Mouse (Mus musculus) embryonic facial prominence, embryonic 14.5 days (tissue): ENCODE measurements around the gene C2cd6. TPM values are rescaled to one million over a fixed set of nuclear protein-coding genes. Genes with fewer than 3 reads are reported as not detected.

Source experiments
- polyA plus RNA-seq: library from polyadenylated mRNA; unstranded; fragments of >200 nt; fragmentation: Nextera tagmentation; extraction: Ambion mirVana; gene quantifications from 2 replicates; pipeline ENCODE4 v1.2.1, GENCODE M21; 2014

The C2cd6 gene
- polyA plus RNA-seq, 1 experiment from 2014 or later, result not detected

Other genes with a start within 250 kb of the C2cd6 start
- gene Trak2, start 121.5 kb downstream of the C2cd6 start, polyA plus RNA-seq, result 12.7 and 13.4 TPM in 2 replicates
- gene Stradb, start 121.4 kb downstream of the C2cd6 start, polyA plus RNA-seq, result 32.3 and 32.5 TPM in 2 replicates
- gene Tmem237, start 25.5 kb upstream of the C2cd6 start, polyA plus RNA-seq, result 20.1 and 29.9 TPM in 2 replicates
- 0.26 and 0.28 TPM in 2 replicates for gene Mpp4, start 68.5 kb upstream of the C2cd6 start, polyA plus RNA-seq
- 8.6 and 9.3 TPM in 2 replicates for gene Als2, start 142.3 kb upstream of the C2cd6 start, polyA plus RNA-seq
- gene Cdk15, start 162.0 kb upstream of the C2cd6 start, polyA plus RNA-seq, result 1.3 and 1.4 TPM in 2 replicates